Mouse (Mus musculus) myocyte (in vitro differentiated cells): ENCODE measurements around the gene Ugt1a9.

Experiments
- MYOD1 ChIP-seq, 3 experiments: IDR thresholded peaks; one replicate each; pipeline ENCODE4 v1.6.1; 2011; ENCODE audit warnings: control low read depth in 2 of 3, low read depth in 2 of 3, mild to moderate bottlenecking in 2 of 3, moderate library complexity in 1 of 3; ENCODE audit not compliant: insufficient read length in 2 of 3, control insufficient read depth in 1 of 3
- MYOG ChIP-seq, 3 experiments: IDR thresholded peaks; one replicate each; pipeline ENCODE4 v1.6.1; 2011; ENCODE audit warnings: control low read depth in 2 of 3, low read depth in 2 of 3, mild to moderate bottlenecking in 2 of 3; ENCODE audit not compliant: insufficient read length in 2 of 3, control insufficient read depth in 1 of 3, insufficient read depth in 1 of 3
- POLR2A ChIP-seq: IDR thresholded peaks from one replicate; pipeline ENCODE4 v1.6.1; 2011; ENCODE audit warnings: low read depth, mild to moderate bottlenecking, control low read depth, moderate library complexity; ENCODE audit not compliant: insufficient read length
- POLR2AphosphoS2 ChIP-seq: IDR thresholded peaks from one replicate; pipeline ENCODE4 v1.6.1; 2011; ENCODE audit warnings: low read depth, control low read depth; ENCODE audit not compliant: insufficient read length
- SRF ChIP-seq: IDR thresholded peaks from one replicate; pipeline ENCODE4 v1.6.1; 2011; ENCODE audit warnings: low read depth; ENCODE audit not compliant: control insufficient read depth, insufficient read length
- TCF12 ChIP-seq: IDR thresholded peaks from one replicate; pipeline ENCODE4 v1.6.1; 2011; ENCODE audit warnings: mild to moderate bottlenecking, control low read depth; ENCODE audit not compliant: poor library complexity, insufficient read depth, severe bottlenecking
- TCF3 ChIP-seq: IDR thresholded peaks from one replicate; pipeline ENCODE4 v1.6.1; 2011; ENCODE audit warnings: low read depth, control low read depth; ENCODE audit not compliant: insufficient read length
- USF1 ChIP-seq: IDR thresholded peaks from one replicate; pipeline ENCODE4 v1.6.1; 2011; ENCODE audit warnings: low read depth, mild to moderate bottlenecking, control low read depth, moderate library complexity

DNA sequence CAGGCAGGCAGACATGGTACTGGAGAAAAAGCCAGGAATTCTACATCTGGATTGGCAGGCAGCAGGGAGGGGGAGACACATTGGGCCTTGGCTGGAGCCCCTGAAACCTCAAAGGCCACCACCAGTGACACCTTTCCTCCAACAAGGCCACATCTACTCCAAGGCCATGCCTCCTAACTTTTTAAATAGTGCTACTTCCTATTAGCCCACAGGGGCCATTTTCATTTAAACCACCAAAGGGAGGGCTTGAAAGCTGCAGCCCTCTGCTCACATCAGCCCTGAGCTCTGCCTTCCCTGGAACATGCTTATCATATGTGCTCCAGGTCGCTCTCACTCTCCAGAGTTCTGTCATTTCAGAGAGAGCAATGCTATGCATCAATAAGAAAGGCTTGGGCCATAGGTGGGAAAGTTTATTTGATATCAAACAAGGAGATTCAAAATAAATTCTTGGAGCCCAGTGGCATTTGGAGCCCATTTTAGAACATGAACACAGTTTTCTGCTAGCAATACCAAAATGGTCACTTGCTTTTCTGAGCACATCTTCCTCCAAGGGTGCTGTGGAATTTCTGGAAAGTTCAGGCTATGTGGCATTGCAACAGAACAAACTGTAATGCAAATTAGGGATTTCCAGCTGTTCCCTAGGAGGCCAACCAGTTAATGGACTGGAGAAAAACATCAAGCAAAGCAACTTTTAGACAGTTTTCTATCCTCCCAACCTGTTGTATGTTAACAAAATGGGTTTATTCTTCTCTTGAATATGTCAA, 34.2 kb downstream of the Ugt1a9 start:
- TF ChIP-seq TCF3 (no peak), POLR2A (no peak), TCF12 (no peak), POLR2AphosphoS2 (no peak), USF1 (no peak), MYOD1 (IDR thresholded peaks at IDR 0.05; ENCODE audit: control insufficient read depth in 1 of 3, insufficient read length in 2 of 3, low read depth in 2 of 3) (no peak), SRF (no peak), MYOG (IDR thresholded peaks at IDR 0.05; ENCODE audit: control insufficient read depth in 1 of 3, insufficient read depth in 1 of 3, insufficient read length in 2 of 3, low read depth in 2 of 3) (no peak)
